Mouse (Mus musculus) lung, postnatal 25 days (tissue): ENCODE data around the gene Gfra1.

Experiments
- DNase-seq: peaks from one replicate; pipeline ENCODE4 v3.0.0; 2022; ENCODE audit warnings: low spot score

Gene Gfra1

GRCm38 (mm10) chr19:58393121-58393520 is 62.6 kb downstream of the Gfra1 start:
- no peak for DNase-seq

GRCm38 (mm10) chr19:58391796-58392195 is 63.9 kb downstream of the Gfra1 start:
- no peak for DNase-seq

GRCm38 (mm10) chr19:58389466-58389865 is 66.2 kb downstream of the Gfra1 start:
- DNase-seq: no peak

- DNase-seq: no peak
Measured at GRCm38 (mm10) chr19:58388851-58389447, 66.8 kb downstream of the Gfra1 start.

- peak; percentile 20 for DNase-seq
Measured at GRCm38 (mm10) chr19:58383273-58383672, 72.4 kb downstream of the Gfra1 start.

- DNase-seq: peak; percentile 16
Measured at GRCm38 (mm10) chr19:58382535-58382934, 73.2 kb downstream of the Gfra1 start.

- no peak for DNase-seq
Measured at GRCm38 (mm10) chr19:58377969-58378368, 77.7 kb downstream of the Gfra1 start.

- DNase-seq: no peak
Measured at GRCm38 (mm10) chr19:58376675-58377102, 79.0 kb downstream of the Gfra1 start.

GRCm38 (mm10) chr19:58374648-58375047 is 81.1 kb downstream of the Gfra1 start:
- no peak for DNase-seq

GRCm38 (mm10) chr19:58374155-58374554 is 81.6 kb downstream of the Gfra1 start:
- DNase-seq: no peak

GRCm38 (mm10) chr19:58368513-58368912 is 87.2 kb downstream of the Gfra1 start:
- no peak for DNase-seq

GRCm38 (mm10) chr19:58364688-58365087 is 91.0 kb downstream of the Gfra1 start:
- DNase-seq: no peak

- DNase-seq: no peak
Measured at GRCm38 (mm10) chr19:58360982-58361381, 94.7 kb downstream of the Gfra1 start.

GRCm38 (mm10) chr19:58358063-58358462 is 97.6 kb downstream of the Gfra1 start:
- DNase-seq: no peak

- DNase-seq: no peak
Measured at GRCm38 (mm10) chr19:58353953-58354352, 101.8 kb downstream of the Gfra1 start.

- DNase-seq: no peak
Measured at GRCm38 (mm10) chr19:58353260-58353870, 102.3 kb downstream of the Gfra1 start.

GRCm38 (mm10) chr19:58349890-58350408 is 105.8 kb downstream of the Gfra1 start:
- no peak for DNase-seq

GRCm38 (mm10) chr19:58345137-58345536 is 110.6 kb downstream of the Gfra1 start:
- no peak for DNase-seq

- no peak for DNase-seq
Measured at GRCm38 (mm10) chr19:58341351-58341750, 114.4 kb downstream of the Gfra1 start.

- no peak for DNase-seq
Measured at GRCm38 (mm10) chr19:58340221-58340620, 115.5 kb downstream of the Gfra1 start.

- DNase-seq: no peak
Measured at GRCm38 (mm10) chr19:58336802-58337201, 118.9 kb downstream of the Gfra1 start.

- no peak for DNase-seq
Measured at GRCm38 (mm10) chr19:58335585-58336530, 119.9 kb downstream of the Gfra1 start.

GRCm38 (mm10) chr19:58329305-58329704 is 126.4 kb downstream of the Gfra1 start:
- DNase-seq: no peak
